Mouse (Mus musculus) heart, postnatal 14 days (tissue): Measurements from ENCODE around the gene Ppme1. TPM values are rescaled to one million over a fixed set of nuclear protein-coding genes. Genes with fewer than 3 reads are reported as not detected.

ENCODE experiments used
- DNase-seq, 2 experiments: peaks; one replicate each; pipeline ENCODE4 v3.0.0; 2021 to 2022
- intact Hi-C: fragments of 180-260 bp; cut with DNase I; formaldehyde crosslinking; loops from one replicate; pipeline ENCODE4 v1.15.1; 2025
- long read RNA-seq, 2 experiments: library from polyadenylated mRNA; stranded (forward); transcript quantifications; one replicate each; pipeline ENCODE4 v2.0.0; 2021
- total RNA-seq, 2 experiments: library from RNA; stranded (reverse); gene quantifications; 2 replicates each; pipeline ENCODE4 v1.2.3; 2021

Ppme1 gene
- total RNA-seq, result 10 to 100 TPM; 37.8 to 44.0 TPM
- long read RNA-seq, experiment 1, transcript Ppme1-201 (14 exons, 2,772 nt), result major isoform, 88 of 102 reads
- long read RNA-seq, experiment 1, partial matches to known transcripts, result 6 of 102 reads
- long read RNA-seq, experiment 1, other reads (novel, unspliced or antisense), result 8 of 102 reads
- long read RNA-seq, experiment 2, transcript Ppme1-201 (14 exons, 2,772 nt), result major isoform, 76 of 80 reads
- long read RNA-seq, experiment 2, partial matches to known transcripts, result 2 of 80 reads
- long read RNA-seq, experiment 2, other reads (novel, unspliced or antisense), result 2 of 80 reads

DNA sequence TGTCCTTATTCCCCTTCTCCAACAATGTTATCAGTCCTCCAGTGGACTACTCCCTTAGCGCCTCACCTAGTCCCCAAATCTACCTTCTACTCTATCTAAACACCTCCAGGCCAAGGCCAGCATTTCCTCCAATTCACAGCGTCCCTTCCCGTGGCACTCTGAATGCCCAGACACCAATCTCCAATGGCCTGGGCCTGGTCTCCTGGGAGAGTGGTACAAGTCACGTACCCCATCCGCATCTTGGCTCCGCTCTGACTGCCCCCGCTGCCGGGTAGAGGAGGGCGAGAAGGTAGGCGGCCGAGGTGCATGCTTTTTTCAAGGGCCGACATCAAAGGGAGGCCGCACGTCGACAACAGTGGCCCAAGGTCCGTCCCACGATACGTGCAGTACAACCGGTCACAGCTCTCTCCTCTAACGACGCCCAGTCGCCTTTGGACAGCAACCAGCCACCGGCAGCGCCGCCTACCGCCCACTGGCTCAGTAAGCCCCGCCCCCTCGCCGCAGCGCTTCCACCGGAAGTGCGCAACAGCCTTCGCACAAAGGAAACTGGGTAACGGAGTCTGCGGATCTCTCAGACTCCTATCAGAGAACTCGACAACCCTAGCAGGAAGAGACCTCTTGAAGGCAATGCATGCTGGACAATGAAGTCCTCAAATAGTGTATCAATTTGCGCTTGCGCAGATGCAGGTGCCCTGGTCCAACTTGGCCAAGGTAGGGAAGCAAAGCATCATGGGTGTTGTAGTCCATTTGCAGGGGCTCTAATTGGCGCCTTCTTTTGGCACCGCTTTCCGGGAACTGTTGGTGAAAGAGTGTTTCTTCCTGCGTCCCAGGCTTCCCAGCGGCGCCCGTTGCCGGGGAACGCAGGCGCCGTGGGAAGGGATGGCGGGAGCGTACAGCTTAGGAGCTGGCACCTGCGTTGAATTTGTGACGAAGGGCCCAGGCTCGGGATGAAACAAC, at the start of gene Ppme1, which contains the start of gene C2cd3:
Ppme1 (minus strand) TSS at position 813 of the 957 bp plus-strand sequence.
C2cd3 (plus strand) TSS at position 739 of the 957 bp plus-strand sequence.
- intact Hi-C loops, result no loop called here
- DNase-seq, result peak; percentile 99

DNA sequence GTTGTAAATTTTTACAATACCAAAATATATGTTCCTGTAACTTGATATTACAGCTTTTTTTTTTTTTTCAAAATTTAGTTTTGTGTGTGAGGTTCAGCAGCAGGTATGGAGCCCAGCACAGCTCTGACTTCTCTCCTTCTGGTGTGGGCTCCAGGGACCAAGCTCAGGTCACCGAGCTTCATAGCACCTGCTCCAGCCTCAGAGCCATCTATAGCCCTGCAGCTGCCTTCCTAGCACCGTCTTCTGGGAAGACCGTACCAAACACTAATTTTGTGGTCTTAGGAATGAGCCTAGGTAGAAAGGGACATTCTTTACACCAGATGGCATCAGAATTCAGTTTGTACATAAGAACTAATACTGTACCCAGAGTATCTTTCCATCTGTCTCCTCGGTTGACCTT, 36.6 kb upstream of the Ppme1 start:
- no peak for DNase-seq
- intact Hi-C loops, result no loop called here

DNA sequence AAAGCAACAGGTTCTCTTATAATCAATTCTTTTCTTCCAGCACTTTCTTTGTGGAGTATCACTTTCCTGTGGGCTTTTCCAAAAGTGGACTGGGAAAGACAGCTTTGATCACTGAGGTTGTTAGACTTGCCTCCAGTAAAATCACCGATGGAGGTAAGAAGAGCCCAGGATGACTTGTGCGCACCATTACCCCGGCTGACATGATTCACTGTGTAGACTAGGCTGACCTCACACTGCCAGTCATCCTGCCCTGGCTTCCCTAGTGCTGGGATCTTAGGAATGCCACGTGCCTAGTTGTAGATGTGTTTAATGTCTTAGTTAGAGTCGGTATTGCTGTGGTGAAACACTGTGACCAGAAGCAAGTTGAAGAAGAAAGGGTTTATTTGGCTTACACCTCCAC, 35.6 kb upstream of the Ppme1 start:
- intact Hi-C loops, result no loop called here
- no peak for DNase-seq

DNA sequence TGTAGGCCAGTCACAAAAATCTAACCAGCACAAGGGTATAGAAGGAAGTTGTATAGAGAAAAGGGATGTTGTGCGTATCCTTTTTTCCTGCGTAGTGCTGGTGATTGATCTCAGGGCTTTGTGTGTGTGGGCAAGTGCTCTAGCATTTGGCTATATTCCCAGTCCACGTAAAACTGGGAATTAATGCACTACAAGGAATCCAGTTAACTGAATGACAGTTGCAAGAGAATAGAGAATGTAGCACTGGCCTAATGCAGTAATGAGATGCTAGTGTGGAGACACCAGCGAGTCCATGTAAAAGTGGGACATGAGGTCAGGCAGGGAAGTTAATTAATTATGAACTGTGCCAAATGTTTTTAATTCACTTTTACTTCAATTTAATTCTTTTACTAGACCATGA, 30.6 kb upstream of the Ppme1 start:
- DNase-seq, result no peak
- intact Hi-C loops, result no loop called here

DNA sequence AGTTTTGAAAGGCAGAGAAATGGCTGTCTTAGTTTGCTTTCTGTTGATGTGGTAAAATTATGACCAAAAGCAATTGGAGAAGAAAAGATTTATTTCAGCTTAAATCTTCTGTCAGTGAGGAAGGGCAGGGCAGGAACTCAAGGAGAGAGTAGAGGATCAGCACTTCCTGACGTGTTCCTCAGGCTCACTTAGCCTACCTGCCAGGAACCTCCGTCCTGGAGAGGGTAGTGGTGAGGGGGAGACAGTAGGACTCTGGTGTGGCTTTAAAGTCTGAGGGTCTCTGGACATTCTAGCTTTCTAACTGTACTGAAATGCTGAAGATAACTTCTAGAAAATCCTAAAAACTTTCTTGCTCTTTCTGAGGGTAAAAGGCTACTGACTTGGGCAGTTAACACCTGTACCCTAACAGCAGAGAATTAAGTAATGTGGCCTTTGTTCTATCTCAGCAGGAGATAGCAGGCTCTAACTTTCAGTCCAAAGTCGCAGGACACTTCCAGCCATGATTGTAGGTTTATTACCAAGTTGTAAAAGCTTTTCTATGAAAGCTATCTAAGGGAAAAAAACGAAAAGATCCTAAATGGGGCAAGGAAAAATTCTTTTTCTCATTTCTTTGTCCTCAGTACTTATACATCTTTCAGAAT, 28.9 kb upstream of the Ppme1 start:
- DNase-seq, result no peak

DNA sequence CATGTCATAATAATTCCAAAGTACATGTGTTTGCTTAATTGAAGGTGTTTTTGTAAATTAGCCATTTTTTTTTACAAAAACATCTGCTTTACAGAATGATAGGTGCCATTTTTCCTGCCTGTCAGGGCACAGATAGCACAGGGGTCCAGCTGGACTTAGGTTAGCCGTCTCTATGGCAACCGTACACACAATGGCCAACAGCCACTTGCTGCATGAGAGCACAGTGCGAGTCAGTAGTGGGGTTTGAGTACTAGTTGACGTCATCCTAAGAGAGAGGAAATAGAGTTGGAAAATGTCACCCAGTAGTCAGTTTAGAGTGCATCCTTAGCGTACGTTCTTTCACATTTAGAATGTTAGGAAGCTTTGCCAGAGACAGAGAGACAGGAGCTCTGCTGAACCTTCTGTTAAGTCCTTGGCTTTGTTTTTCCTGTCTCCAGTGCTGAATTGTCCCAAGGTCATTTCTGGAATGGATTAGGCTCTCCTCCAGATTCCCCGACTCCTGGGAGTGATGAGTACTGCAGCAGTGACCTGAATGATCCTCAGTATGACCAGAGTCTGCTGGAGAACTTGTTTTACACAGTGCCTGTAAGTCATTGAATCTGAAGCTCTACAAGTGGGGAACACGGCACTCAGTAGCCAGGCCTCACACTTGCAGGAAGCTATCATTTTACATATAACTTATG, 27.3 kb upstream of the Ppme1 start:
- peak; percentile 12 to 40 for DNase-seq
- intact Hi-C loops, result no loop called here

More for the DNA sequence above, 28.9 kb upstream of the Ppme1 start:
- intact Hi-C loops, result no loop called here

DNA sequence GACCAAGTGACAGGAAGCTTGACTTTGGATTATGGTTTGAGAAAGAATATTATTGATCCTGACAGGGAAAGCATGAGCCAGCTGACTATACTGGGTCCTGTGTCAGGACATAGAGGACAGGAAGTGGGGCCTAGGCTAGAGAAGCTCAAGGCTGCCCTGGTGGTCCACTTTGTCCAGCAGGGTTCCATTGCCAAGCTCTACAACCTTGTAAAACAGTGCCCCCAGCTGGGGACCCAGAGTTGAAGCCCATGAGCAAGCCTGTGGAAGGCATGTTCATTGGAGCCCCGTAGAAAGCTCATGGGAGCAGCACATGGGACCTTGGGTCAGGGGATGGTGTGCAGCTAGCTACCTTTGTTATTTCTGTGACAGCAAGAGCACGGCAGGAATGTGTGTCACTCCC, 20.2 kb upstream of the Ppme1 start:
- intact Hi-C loops, result loop anchor here (5.0 kb wide), 1 partner anchor 110 kb away; no protein-coding TSS in a partner anchor
- DNase-seq, result peak; percentile 13 to 26

DNA sequence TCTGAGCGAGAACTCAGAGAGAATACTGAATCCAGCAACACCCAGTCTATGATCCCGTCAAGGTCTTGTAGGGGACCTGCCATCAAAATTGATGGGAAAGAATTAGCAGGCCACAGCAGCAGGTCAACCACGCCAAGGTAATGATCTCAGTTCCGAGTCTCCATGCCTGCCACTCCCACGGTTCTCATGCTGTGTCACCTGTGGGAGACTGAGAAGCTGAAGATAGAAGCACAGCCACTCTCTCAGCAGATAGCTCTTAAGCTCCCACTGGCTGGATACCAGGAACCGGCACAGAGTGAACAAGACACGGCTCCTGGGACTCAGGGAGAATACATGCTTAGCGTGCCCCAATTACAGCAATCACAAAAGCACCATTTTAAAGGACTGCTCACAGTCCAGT, 18.1 kb upstream of the Ppme1 start:
- no peak for DNase-seq
- intact Hi-C loops, result loop anchor here (5.0 kb wide), 1 partner anchor 108 kb away; no protein-coding TSS in a partner anchor

DNA sequence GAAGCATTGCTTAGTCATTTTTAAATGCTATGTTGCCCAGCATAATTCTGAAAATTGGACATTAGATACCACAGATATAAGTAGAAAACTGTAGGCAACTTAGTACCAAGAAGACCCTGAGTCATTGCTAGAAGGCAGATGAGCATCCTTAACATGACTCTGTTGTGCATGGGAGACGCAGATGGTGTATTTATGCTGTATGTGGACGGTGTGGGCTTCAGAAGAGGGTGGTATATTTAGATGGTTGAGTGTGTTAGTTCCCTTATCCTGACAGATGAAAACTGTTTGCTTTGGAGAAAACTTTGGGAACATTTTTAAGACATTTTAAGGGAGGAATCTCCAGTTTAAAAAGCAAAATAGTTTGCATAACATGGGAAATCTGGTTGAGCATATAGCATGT, 16.1 kb upstream of the Ppme1 start:
- intact Hi-C loops, result no loop called here

DNA sequence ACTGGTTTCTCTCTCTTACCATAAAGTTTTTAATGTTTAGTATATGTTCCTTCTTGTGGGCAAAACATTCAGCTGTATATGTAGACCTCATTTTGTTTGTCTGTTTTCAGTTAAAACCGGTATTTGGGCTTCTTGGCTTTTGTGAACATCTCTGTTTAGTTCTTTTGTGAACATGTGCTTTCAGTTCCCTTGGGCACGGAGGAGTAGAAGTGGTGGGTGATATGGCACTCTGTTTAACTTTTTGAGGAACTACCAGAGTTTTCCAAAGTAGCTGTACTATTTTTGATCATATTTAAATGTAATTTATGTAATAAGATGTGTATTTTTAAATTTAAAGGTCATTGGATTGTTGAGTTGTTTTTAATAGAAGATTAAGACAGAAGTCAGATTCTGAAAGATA, 11.1 kb upstream of the Ppme1 start:
- intact Hi-C loops, result no loop called here
- no peak for DNase-seq

More for the DNA sequence above, 16.1 kb upstream of the Ppme1 start:
- DNase-seq, result no peak

DNA sequence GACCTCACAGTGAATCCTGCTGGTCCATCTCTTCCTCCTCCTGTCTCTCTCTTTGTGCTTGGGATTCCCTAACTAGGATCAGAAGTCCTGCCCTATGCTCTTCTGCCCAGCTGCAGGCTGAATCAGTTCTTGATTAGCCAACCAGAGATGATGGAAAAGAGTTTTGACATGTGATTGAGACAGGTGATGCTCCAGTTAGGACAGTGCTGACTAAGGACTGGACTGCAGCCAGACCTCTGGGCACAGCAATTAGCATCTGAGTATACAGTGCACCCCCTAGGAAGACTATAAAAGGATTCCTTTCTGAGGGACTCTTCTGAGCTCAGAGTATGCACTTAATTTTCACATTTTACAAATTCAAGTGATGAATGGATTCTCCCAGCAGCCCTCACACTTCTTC, 9.1 kb upstream of the Ppme1 start:
- intact Hi-C loops, result no loop called here
- no peak for DNase-seq

DNA sequence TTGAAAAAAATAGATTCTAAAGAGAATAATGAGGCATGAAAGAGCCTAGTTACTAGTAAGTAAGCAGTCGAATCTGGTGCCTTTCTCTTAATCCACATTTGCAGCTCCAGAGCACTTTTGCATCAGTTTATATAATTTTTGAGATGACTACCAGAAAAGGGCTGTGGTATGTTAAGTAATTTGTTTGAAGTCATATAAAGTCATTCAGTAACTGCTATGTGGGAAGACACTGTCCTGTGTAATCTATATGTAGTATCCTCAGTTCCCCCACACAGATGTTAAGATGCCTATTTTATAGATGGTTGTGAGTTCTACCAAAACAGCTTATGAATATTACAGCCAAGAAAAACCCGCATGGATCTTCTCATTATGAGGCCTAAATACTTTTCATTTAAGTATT, 6.2 kb upstream of the Ppme1 start:
- DNase-seq, result no peak
- intact Hi-C loops, result no loop called here

DNA sequence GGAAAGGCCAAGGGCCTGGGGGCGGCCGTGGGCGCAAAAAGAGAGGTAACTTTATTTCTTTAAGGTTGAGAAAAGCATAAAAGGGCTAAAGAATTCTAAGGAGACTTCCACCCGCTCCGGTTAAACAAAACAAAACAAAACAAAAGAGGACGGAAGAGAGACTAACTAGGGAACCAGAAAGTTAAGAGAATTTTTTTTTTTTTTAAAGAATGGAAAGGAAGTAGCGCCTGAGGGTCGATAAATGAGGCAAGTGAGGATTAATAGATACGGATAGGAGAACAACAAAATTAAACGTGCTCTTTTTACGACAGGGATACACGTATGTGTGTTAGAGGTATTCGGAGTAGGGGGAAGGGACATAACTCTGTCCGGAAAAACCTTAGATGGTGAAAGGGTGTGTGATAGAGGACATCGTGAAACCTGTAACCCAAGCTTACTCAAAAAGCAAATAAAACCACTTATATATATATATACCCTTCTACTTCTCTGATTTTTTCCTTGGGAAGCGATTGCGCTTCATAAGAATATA, 409 bp upstream of the Ppme1 start:
- intact Hi-C loops, result no loop called here
- DNase-seq, result no peak

DNA sequence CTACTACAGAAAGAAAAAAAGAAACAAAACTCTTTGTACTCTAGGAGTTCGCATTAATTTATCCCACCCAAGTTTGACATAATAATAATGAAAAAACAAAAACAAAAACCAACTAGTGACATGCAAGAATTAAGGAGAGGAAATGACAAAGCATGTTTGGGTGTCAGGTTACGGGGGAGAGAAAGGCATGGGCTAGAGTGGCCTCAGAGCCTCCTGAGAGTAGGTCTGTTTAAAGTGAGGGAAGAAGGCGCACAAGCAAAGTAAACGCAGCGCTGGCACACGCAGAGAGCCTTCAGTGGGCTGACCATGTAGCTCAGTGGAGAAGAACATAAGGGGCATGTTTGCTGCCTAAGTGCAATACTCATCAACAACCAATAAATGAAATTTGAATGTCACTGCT, 7.2 kb downstream of the Ppme1 start:
- intact Hi-C loops, result no loop called here
- no peak for DNase-seq

DNA sequence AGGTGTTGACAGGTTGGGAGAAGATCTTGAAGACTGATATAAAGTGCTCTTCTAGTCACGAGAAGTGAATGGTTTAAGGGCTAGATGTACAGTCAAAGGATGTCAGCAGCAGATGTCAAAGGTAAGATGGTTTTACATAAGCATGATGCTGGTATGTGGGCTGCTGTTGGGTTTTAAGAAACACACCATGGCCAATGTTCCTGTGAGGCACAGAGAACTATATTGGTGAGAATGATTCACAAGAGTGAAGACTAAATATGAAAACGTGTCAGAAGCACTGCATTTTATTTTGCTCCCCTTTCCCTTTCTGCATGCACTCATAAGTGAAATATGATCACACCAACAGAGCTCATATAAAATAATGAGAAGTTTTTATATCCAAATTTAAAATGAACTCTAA, 8.9 kb downstream of the Ppme1 start:
- intact Hi-C loops, result no loop called here
- no peak for DNase-seq

DNA sequence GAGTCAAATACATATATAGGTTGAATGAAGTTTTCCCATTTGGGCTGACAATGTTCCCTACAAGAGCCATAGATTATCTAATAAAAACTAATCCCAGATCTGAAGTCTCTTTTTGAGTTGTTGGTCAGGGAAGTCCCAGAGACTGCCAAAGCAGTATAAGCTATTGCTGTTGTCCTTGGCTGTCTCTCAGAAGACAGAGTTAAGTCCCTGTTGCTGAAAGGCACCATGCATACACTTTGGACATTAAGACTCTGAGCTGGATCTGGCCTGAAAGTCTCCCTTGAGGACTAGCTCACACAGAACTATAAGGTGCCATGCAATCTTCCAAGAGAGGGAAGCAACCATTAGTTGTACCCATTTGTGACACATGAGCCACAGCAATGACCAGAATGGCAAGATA, 14.3 kb downstream of the Ppme1 start:
- intact Hi-C loops, result no loop called here
- DNase-seq, result no peak

DNA sequence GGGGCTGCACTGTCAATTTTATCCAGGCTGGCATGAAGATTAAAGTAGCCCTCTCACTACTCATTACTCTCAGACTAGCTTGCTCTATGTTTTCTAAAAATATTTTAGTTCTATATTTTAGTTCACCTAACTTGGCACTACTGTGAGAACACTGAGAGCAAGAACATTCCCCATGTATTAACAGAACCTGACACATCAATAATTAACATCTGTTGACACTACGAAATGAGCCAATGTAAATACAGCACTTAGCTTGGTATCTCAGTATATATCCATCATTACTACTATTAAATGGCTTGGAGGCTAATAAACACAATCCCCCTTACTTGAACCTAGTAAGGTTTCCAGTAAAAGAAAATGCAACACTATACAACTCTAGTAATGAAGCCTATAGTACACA, 15.3 kb downstream of the Ppme1 start:
- intact Hi-C loops, result no loop called here
- DNase-seq, result no peak

DNA sequence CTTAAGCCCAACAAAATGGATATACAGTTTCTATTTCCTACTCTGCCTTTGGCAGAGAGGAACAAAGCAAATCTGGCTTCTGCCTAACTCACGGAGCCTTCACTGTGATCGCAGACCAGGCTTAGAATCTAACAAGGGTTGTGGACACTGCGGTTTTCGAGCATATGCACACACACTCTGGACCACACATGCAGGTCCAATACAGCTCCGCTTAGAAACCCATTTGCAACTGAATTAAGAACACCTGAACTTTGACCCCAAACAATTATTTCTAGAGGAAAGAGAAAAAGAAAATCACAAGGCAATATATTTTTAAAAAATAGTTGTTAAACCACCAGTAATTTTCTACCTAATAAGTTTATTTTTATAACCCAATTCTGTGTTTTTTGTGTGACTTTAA, 15.8 kb downstream of the Ppme1 start:
- DNase-seq, result no peak
- intact Hi-C loops, result no loop called here

DNA sequence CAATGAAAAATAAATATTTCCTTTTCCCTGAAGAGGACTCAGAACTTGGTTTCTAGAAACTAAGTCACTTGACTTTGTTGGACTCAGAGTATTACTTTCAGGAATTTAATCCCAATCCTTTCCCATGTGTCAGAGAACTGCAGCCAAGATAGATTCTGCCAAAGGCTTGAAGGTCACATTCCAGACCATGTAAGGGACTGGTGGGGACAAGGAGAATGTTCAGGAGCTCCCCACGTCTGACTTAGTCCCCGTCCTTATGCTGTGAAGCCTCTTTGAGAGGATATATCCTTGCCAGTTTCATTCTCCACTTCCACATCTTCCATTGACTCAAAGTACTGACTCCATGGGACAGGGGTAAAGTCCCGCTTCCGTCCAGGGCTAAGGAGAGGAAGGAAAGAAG, 17.1 kb downstream of the Ppme1 start:
- peak in 1 of 2 experiments; percentile 54 for DNase-seq
- intact Hi-C loops, result no loop called here

DNA sequence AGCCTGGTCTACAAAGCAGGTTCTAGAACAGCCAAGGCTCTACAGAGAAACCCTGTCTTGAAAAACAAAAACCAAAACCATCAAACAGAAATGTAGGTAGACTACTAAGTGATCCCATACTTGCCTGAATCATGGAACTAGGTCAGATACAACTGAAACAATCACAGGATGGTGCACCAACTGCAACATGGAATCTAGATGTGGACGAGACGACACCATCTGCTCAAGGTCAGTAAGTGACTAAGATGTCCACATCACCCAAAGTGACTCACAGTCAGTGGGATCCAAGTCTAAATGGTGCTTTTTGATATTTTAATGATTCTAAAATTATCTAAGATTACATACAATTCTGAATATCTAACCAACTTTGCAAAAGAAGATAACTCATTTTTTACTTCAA, 36.2 kb downstream of the Ppme1 start:
- intact Hi-C loops, result no loop called here

More for the DNA sequence above, 36.2 kb downstream of the Ppme1 start:
- DNase-seq, result no peak
